Comparison of ENCODE assay signal across 8 mouse cellular contexts in the genomic region with DNA sequence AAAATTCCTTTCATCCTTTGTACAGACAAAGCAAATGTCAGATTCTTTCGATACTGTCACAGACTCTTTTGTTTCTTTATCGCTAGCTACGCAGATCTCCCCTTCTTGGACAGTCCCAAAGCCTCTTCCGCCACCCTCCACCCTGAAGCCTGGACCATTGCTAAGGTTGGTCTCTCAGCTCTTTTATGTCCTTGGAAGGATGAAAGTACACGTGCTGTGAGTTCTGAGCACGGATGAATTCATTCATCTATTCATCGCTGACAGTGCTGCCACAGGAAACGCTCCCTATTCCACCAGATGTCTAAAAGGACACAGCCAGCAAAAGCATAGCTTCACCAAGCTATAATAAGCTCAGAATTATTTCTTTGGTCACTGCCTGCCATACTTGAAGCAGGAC. TPM values are rescaled to one million over a fixed set of nuclear protein-coding genes. Genes with fewer than 3 reads are reported as not detected.
DNase-seq lines count a peak whose midpoint lies in the region; ATAC-seq and TF ChIP-seq lines count a peak whose summit lies in the region.

No protein-coding gene starts in this region.

- 0 out of 2 replicates have a peak, but pooled peaks cover 6% of the 10 kb centered on the region for H3K4me1 ChIP-seq in forebrain, embryonic 11.5 days (replicated peaks; ENCODE audit: control insufficient read depth, insufficient read depth, low read length)
- H3K4me1 ChIP-seq in liver, embryonic 12.5 days: peaks cover 26% of the 10 kb centered on the region

- no peaks in the 10 kb centered on the region for H3K27me3 ChIP-seq in forebrain, embryonic 11.5 days (ENCODE audit: control insufficient read depth, insufficient read depth, low read length)
- H3K27me3 ChIP-seq in liver, embryonic 12.5 days (replicated peaks): no peaks in the 10 kb centered on the region

- TF ChIP-seq CTCF in gastrocnemius, adult 2 months (IDR thresholded peaks at IDR 0.05): no peak

- ATAC-seq in forebrain, embryonic 11.5 days (replicated peaks; ENCODE audit: low FRiP score): no peak
- ATAC-seq in liver, embryonic 12.5 days: no peak

- peak overlapping the region; percentile 24; the same call in 1 of the 2 replicates for H3K4me2 ChIP-seq in forebrain, embryonic 11.5 days (ENCODE audit: low read depth, low read length, severe bottlenecking)
- no peak overlapping the region for H3K4me2 ChIP-seq in liver, embryonic 12.5 days

- no peaks in the 10 kb centered on the region for H3K36me3 ChIP-seq in forebrain, embryonic 11.5 days (ENCODE audit: control insufficient read depth, insufficient read depth, low read length)
- no peaks in the 10 kb centered on the region for H3K36me3 ChIP-seq in liver, embryonic 12.5 days

- intact Hi-C loops in gastrocnemius, adult 2 months (cut with DNase I): no loop called here
- intact Hi-C loops in left cerebral cortex, postnatal 25 days (cut with DNase I): no loop called here

- no peak for DNase-seq in gastrocnemius, adult 2 months
- DNase-seq in gastrocnemius, adult 8-10 months (ENCODE audit: low spot score in 2 of 2): no peak
- peak; percentile 80 for DNase-seq in brain, adult 2 months (ENCODE audit: low read depth, low spot score)
- no peak for DNase-seq in forebrain, embryonic 11.5 days (ENCODE audit: low spot score)
- DNase-seq in left cerebral cortex, postnatal 25 days (ENCODE audit: low spot score in 2 of 2): peak; percentile 35 to 59
- DNase-seq in right cerebral cortex, postnatal 4 days: peak; percentile 16
- DNase-seq in lung, postnatal 4 days: no peak

- 21% methylated on average over 8 of the region's 8 CpGs for WGBS in forebrain, embryonic 11.5 days
- WGBS in liver, embryonic 12.5 days (ENCODE audit: insufficient replicate concordance): 76% methylated on average over 8 of the region's 8 CpGs

- H3K4me3 ChIP-seq in gastrocnemius, adult 2 months: peak overlapping the region; percentile 63
- H3K4me3 ChIP-seq in forebrain, embryonic 11.5 days (ENCODE audit: low read depth, low read length): no peak overlapping the region
- H3K4me3 ChIP-seq in liver, embryonic 12.5 days: no peak overlapping the region

- H3K27ac ChIP-seq in gastrocnemius, adult 2 months: peak overlapping the region; percentile 63
- no peak overlapping the region for H3K27ac ChIP-seq in forebrain, embryonic 11.5 days (ENCODE audit: low read depth, low read length)
- no peak overlapping the region for H3K27ac ChIP-seq in liver, embryonic 12.5 days

- peak overlapping the region; percentile 33 for H3K9ac ChIP-seq in forebrain, embryonic 11.5 days (ENCODE audit: low read length)
- no peak overlapping the region for H3K9ac ChIP-seq in liver, embryonic 12.5 days

- H3K9me3 ChIP-seq in forebrain, embryonic 11.5 days (ENCODE audit: control insufficient read depth, low read length): no peaks in the 10 kb centered on the region
- no peaks in the 10 kb centered on the region for H3K9me3 ChIP-seq in liver, embryonic 12.5 days (replicated peaks)

RNA-seq across cellular contexts. Expression of gene Mast2, which starts 58.0 kb away (rescaled TPM):
- 10 to 100 TPM; 94.1 to 96.3 TPM for total RNA-seq in gastrocnemius, adult 2 months (2021)
- total RNA-seq in gastrocnemius, adult 8-10 months (2022): 10 to 100 TPM; 76.6 to 98.8 (median 77.1) TPM
- 37.6 and 44.1 TPM in 2 replicates for polyA plus RNA-seq in forebrain, embryonic 11.5 days (2014; fragmentation: Nextera tagmentation; extraction: Ambion mirVana)
- 100 to 1,000 TPM; 102 to 104 TPM for total RNA-seq in left cerebral cortex, postnatal 25 days (2021)
- 13.9 and 14.2 TPM in 2 replicates for polyA plus RNA-seq in liver, embryonic 12.5 days (2016; fragmentation: Nextera tagmentation; extraction: Ambion mirVana)

Comparison
In these comparisons a context has a peak if more than half of its experiments do, and no peak if none do; other contexts are left out.
1. DNase-seq: peak in brain, adult 2 months (single experiment), left cerebral cortex, postnatal 25 days (2 of 2) and right cerebral cortex, postnatal 4 days (single experiment); none in gastrocnemius, adult 2 months (single experiment), gastrocnemius, adult 8-10 months (0 of 2), forebrain, embryonic 11.5 days (single experiment) and lung, postnatal 4 days (0 of 2).